Mouse (Mus musculus) CD4-positive, CD25-positive, alpha-beta regulatory T cell, adult 2 months (primary cell): ENCODE measurements around the gene Phip.

Source experiments
- DNase-seq: peaks from one replicate; pipeline ENCODE4 v3.0.0-alpha.2; 2012; ENCODE audit warnings: low read depth, low spot score

Gene Phip

DNA sequence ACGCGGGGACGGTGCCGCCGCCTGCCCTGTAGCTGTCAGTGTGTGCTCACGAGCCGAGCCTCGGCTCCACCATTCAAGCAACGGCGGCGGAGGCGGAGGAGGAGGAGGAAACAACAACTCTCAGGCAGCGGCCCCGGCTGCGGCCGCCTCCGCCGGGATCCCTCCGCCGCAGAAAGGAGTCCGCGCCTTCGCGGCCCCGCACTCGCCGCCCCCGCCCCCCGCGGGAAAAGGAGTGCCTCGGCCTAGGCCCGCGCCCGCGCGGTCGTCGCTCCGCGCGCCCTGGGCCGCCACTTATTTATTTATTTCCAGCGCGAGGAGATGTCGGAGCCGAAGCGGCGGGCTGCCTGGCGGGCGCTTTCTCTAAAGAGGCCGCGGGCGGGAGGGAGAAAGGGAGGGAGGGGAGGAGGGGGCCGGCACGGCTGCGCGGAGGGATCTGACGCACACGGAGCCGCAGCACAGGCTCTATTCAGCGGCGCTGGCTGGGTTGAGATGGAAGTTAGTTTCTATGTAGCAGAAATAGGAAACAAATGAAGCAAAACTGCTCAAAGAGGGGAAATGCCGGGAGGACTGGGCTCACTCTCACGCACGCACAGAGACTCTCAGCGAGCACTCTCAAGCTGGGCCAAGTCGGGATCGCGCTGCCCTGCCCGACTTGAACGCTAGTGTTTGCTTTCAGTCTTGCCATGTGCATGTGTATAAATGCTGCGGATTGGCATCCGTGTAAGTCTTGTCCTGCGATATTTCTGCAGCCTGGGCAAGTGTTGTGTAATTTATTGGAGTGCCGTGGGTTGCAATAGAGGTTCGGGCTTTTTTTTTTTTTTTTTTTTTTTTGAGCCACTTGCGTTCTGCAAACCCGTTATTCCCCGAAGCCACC lies at the start of gene Phip:
Gene Phip, minus strand, starts transcription at position 175 of the 874 bp plus-strand sequence.
- peak; percentile 95 for DNase-seq

GRCm38 (mm10) chr9:83023724-83024123 lies 48.4 kb upstream of the Phip start:
- peak; percentile 46 for DNase-seq

DNA sequence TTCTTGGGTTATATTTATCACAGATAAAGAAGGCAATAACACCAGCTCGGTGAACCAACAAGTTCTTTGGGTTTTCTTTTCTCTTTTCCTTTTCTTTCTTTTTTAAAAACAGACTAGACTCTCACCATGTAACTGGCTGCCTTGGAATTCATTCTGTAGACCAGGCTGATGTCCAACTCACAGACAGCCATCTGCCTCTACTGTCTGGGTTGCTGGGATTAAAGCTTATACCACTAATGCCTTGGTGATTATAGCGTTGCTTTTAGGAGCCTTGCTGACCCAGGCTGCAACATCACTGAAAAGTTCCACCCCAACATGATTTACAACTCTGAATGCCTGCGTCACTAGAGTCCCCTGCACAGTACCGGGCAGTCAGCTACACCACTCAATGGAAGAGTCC lies 39.2 kb upstream of the Phip start:
- no peak for DNase-seq

DNA sequence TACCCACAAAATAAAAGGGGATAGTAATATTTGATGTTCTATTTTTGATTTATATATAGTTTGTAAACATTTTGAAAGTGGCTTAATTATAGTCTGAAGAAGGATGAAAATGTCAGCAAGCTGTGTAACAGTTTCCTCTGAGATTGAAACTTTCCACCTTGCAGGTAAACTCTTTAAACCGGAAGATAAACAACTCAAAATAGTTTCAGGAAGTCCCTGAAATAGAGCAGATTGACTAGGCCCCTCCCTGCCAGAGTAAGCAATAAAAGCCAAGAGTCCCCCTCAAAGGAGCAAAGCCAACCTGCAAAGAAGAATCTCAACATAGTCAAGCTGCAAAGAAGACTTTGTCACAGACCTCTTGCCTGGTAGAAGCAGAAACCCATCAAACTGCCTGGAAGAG lies 33.0 kb upstream of the Phip start:
- DNase-seq, result no peak

GRCm38 (mm10) chr9:83001342-83001741 lies 26.0 kb upstream of the Phip start:
- DNase-seq, result no peak

DNA sequence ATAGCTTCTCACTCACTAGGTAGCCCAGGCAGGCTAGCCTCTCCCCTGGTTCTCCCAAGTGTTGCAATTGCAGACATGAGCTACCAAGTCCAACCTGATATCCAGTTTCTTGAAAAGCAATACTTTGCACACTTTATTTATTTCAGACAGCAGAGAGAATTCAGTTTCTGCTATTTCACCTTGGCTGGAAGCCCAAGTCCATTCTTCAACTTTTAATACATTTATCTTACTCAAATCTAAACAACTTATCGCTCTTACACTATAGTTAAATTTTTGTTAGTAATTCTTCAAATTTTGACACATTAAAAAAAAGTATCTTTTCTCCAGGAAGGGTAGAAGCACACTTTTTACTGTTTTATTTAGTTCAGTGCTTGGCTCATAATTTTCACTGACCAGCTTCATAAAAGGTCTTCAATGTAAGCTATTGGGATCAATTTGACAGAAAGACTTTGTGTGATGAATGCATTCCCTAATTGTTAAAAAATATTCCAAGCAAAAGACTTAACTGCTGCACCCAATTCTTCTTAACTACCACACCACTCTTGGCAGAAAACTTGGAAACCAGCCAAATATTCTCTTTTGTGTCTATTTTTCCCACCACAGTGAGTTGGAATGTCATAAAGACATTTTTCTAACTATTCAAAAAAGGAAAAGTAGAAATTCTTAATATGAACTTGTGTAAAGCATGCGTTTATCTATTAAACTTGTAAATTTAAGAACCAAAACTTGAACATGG lies 22.6 kb upstream of the Phip start:
- no peak for DNase-seq

- no peak for DNase-seq
Observed at GRCm38 (mm10) chr9:82976936-82977335, 1.6 kb upstream of the Phip start.

GRCm38 (mm10) chr9:82976219-82976618 lies 903 bp upstream of the Phip start:
- DNase-seq, result no peak

- no peak for DNase-seq
Observed at GRCm38 (mm10) chr9:82974962-82975341, 364 bp downstream of the Phip start.

DNA sequence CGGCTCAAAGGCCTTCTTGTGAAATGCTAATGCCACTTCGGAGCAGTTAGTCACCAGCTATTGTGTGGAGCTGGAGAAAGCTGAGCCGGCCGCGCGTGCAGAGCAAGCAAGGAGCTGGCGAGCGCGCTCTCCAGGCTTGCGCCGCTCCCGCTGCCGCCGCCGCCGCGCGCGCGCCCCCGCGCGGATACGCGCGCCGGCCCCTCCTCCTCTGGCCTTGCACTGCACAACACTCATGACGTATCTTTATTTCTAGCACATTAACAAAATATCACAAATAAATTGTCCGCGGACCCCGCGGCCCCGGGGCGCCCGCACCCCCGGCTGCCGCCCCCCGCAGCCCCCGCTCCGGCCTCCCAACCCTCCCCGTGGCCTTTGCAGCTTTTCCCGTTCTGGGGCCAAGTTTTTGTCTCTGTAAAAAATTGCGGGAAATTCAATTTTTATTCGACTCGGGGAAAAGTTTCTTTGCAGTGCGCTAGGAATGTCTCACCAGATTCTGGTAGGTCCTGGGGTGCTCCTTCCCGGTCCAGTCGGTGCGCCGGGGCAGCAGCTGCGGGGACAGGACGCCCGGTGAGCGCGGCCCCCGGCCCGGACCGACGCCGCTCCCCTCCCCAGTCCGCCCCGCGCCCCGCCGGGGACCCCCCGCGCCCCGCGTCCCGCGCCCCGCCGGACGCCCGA lies 992 bp downstream of the Phip start:
- peak; percentile 86 for DNase-seq

- DNase-seq, result peak; percentile 23
Observed at GRCm38 (mm10) chr9:82973321-82973892, 1.9 kb downstream of the Phip start.

- DNase-seq, result no peak
Observed at GRCm38 (mm10) chr9:82971433-82971832, 3.9 kb downstream of the Phip start.

- no peak for DNase-seq
Observed at GRCm38 (mm10) chr9:82967076-82967621, 8.2 kb downstream of the Phip start.

DNA sequence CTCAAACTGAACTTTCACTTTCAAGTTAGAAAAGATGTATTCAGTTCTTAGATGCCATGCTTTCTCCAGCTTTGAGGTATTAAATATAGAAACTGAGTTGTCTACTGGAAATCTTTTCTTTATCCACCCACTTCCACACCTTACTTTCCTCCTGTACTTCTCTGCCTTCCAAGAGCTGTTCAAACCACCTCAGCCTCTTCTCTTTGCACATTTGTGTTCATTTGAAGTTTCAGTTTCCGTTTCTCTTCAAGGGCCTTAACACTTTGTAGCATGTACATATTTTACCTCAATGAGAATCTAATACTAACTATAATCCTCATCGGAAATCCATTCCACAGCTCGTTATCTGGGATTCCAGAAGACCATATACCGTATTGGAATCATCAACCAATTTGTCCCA lies 11.3 kb downstream of the Phip start:
- DNase-seq, result peak; percentile 42

GRCm38 (mm10) chr9:82961352-82961751 lies 14.0 kb downstream of the Phip start:
- DNase-seq, result peak; percentile 17

DNA sequence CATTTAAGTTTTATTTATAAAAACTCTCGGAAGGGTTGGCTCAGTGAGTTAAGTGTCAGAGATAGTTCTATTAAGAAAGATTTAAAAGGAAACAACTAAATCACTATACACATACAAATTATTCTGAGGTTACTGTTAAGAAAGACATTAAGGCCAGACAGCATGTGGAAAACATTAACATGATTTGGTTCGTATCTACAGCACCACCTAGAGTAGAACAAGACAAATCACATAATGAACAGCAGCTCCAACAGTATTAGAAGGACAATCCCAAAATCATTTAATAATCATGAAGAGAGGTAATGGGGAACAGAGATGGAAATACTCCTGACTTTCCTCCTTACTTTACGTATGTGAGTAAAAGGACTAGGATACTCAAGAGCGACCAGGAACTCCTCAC lies 20.0 kb downstream of the Phip start:
- peak; percentile 14 for DNase-seq

GRCm38 (mm10) chr9:82952330-82952729 lies 23.0 kb downstream of the Phip start:
- DNase-seq, result no peak

DNA sequence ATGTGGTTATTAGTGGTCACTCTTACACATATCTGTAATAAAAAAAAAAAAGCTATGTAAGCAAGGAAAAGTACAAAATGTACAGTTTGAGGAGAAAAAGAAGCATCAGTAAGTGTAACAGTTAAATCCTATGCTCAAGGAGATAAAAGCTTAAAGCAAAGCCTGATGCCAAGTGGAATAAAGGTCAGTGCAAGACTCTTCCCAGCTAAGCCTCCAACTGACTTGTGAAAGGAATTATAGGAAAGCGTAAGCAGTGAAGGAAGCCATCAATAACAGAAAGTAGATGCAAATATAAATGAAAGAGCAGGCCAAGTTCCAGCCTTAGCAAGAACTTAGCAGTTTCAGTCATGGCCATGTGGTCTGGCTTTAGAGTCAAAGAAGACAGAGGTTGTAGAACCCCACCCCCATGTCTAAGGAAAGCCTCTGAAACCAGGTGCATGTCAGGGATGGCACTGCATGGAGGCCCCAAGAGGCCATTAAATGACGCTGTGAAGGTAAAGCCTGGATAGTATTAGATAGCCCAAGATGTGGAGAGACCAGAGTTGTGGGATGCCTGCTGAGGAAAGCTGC lies 23.8 kb downstream of the Phip start:
- no peak for DNase-seq

GRCm38 (mm10) chr9:82907246-82907645 lies 68.1 kb downstream of the Phip start:
- DNase-seq, result no peak

- DNase-seq, result no peak
Observed at GRCm38 (mm10) chr9:82888645-82889044, 86.7 kb downstream of the Phip start.

GRCm38 (mm10) chr9:82884177-82884576 lies 91.1 kb downstream of the Phip start:
- peak; percentile 42 for DNase-seq
